Comparison of ENCODE assay signal across 21 mouse cellular contexts in the genomic region with DNA sequence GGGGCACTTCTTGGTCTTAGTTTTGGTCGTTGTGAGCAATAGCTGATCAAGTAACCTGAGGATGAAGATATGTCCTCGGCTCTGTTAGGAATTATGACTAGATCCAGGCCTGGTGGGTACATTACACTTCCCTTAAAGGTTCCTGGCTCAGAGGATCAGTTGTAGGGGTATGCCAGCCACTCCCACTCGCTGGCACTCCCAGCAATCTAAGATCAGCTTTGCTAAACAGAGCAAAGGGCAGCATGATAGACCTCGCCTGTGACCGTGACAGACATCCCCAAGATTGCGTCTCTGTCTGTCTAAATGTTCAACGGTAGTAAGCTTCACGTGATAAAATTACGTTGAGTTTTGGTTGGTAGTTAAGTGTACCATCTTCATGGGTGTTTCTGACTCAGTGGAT.
"Had no signal": no experiment of that assay in that cellular context is flagged by ENCODE, and none has a peak within 500 bp of the region (broad histone marks: within the 10 kb centered on the region; RNA-seq: fewer than 3 reads in every experiment).

No protein-coding gene starts in this region.

- H3K36me3 ChIP-seq: liver, embryonic 13.5 days had no signal

- H3K4me1 ChIP-seq: liver, embryonic 13.5 days had no signal

- H3K9me3 ChIP-seq: heart, embryonic 12.5 days; hindbrain, embryonic 13.5 days; hindbrain, embryonic 15.5 days; limb, embryonic 10.5 days; limb, embryonic 12.5 days; liver, embryonic 13.5 days had no signal

- H3K4me3 ChIP-seq: heart, embryonic 12.5 days; hindbrain, embryonic 13.5 days; hindbrain, embryonic 15.5 days; layer of hippocampus, adult 2 months; left cerebral cortex, adult 2 months; limb, embryonic 10.5 days; limb, embryonic 12.5 days; liver, embryonic 13.5 days had no signal

- H3K4me2 ChIP-seq: heart, embryonic 12.5 days; hindbrain, embryonic 13.5 days; hindbrain, embryonic 15.5 days; liver, embryonic 11.5 days; liver, embryonic 13.5 days had no signal

- ATAC-seq: forebrain, postnatal 0 days; hindbrain, postnatal 0 days had no signal

- H3K9ac ChIP-seq: forebrain, postnatal 0 days; heart, embryonic 12.5 days; hindbrain, embryonic 13.5 days; hindbrain, embryonic 15.5 days; limb, embryonic 12.5 days; liver, embryonic 13.5 days had no signal

- DNase-seq: forebrain, postnatal 0 days; gastrocnemius, postnatal 14 days; gastrocnemius, postnatal 36 days; heart, adult 18-20 months; heart, postnatal 10 days; kidney, adult 18-20 months; kidney, adult 8-10 months; kidney, postnatal 10 days; kidney, postnatal 25 days; kidney, postnatal 4 days; liver; liver, embryonic 13.5 days had no signal

- H3K27ac ChIP-seq: hindbrain, embryonic 13.5 days; hindbrain, embryonic 15.5 days; hindbrain, postnatal 0 days; layer of hippocampus, adult 2 months; left cerebral cortex, adult 2 months; limb, embryonic 10.5 days; limb, embryonic 12.5 days; liver, embryonic 13.5 days had no signal

- H3K27me3 ChIP-seq: heart, embryonic 12.5 days; hindbrain, embryonic 13.5 days; hindbrain, embryonic 15.5 days; limb, embryonic 12.5 days; liver, embryonic 13.5 days had no signal
